Mouse (Mus musculus): ENCODE results near the gene Lysmd4.
"Not testable (repeated sequence)": the region's sequence is repeated elsewhere in the genome, so short reads cannot be mapped to it uniquely, and the experiment has no call there.

The Lysmd4 gene

GRCm38 (mm10) chr7:67230640-67231140 is 8.3 kb downstream of the Lysmd4 start:
- DNase-seq (ENCODE audit: low read depth, low spot score): no peak

- DNase-seq (ENCODE audit: low read depth, low spot score): no peak
Observed at GRCm38 (mm10) chr7:67232504-67232903, 10.2 kb downstream of the Lysmd4 start.

- no peak for DNase-seq (ENCODE audit: low read depth, low spot score)
Observed at GRCm38 (mm10) chr7:67234797-67235196, 12.5 kb downstream of the Lysmd4 start.

- no peak for DNase-seq (ENCODE audit: low read depth, low spot score)
Observed at GRCm38 (mm10) chr7:67236351-67236750, 14.0 kb downstream of the Lysmd4 start.

DNA sequence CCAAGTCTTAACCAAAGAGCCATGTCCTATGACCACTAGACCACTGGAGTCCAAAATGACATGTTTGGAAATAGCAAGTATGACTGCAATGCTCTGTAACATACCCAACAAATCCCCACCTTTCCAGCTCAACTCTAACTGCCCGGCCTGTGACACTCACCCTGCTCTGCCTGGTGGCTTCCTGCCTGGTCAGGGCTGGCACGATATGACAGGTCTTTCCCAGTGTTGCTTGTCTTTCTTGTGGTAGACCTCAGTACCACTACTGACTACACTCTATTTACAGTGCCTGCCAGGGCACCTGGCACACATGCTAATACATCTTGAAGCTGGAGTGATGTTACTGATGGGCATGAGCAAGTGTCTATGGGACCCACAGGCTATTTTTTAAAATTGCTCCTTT is 15.4 kb downstream of the Lysmd4 start:
- DNase-seq (ENCODE audit: low read depth, low spot score): no peak

DNA sequence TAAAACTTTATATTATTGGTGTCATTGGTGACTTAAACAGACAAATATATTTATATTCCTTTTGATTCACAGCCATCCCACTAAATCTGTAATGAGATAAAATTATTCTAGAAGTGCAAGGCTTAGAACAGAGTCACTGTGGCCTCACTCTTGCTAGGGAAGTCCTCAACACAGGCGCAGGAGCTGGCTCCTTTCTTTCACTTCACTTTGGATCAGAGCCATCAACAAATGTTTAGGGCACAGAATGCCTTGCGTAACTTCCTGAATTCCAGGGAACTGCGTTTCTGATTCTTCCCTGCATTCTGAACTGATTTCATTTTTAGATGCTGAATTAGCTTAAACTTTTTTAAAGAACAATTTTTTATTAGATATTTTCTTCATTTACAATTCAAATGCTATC is 19.6 kb downstream of the Lysmd4 start:
- DNase-seq (ENCODE audit: low read depth, low spot score): no peak

DNA sequence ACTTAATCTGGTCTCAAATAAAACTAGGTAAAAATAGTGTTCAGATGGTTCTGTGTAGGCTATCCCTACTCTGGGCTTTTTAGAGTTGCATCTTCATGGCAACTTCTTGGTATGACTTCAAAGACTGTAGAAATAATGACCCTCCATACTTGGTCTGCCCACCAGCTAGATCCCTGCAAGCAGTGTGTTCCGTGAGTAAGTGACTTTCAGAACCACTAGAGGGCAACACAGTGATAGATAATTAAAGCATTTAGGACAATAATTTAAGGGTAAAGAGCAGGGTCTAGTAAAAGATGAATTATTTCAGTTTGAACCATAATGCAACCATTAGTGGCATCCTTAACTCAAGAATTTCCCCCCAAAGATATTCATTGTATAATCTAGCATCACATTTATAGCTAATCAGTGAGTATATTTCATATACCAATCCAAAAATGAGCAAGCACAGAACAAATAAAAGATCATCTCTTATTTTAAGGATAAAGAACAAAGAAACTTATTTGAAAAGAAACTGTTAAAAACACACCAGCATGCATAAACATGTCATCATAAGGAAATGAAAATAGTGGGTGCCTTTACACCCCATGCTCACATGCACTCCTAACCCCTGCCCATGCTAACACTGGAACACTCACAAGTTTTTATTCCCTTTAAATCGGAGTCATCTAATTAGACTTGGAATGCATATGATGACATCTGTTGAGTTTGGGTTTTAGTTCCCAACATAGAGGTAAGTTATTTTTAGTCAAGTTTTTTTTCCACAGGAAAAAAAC is 21.0 kb downstream of the Lysmd4 start:
- peak; percentile 24 for DNase-seq (ENCODE audit: low read depth, low spot score)

GRCm38 (mm10) chr7:67243894-67244282 is 21.5 kb downstream of the Lysmd4 start:
- no peak for DNase-seq (ENCODE audit: low read depth, low spot score)

GRCm38 (mm10) chr7:67245255-67245654 is 22.9 kb downstream of the Lysmd4 start:
- no peak for DNase-seq (ENCODE audit: low read depth, low spot score)

- DNase-seq (ENCODE audit: low read depth, low spot score): no peak
Observed at GRCm38 (mm10) chr7:67246067-67246466, 23.7 kb downstream of the Lysmd4 start.

DNA sequence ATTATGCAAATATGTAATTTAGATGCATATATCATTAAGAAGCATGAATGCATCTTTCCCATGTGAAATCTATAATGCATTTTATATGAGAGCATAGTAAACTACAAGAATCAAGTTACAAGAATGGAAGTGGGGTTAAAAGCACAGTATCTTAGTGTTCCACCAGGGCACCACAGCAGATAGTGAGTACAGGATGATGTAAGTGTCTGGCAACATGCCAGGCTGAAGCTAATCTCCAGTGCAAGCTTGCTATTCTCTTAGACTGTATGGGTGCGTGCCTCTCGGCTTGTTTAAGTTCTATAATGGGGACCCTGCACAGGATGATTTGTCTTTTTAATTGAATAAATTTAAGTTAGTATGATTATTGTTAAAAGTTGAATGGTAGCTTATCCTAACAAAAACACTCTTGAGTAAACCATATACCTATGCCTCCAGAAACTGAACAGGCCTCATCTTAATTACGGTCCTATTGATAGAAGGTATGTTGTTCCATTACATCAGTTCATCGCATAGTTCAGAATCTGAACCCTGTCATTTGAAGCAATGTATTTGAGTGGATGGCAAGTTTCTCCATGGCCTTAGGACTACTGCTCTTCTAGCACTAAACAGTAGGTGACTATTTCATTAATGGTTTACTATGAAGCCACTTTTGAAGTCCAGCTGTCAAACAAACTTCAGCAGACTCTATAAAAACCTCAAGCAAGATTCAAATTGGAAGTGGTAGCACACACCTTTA is 37.7 kb downstream of the Lysmd4 start:
- peak; percentile 18 for DNase-seq (ENCODE audit: low read depth, low spot score)

- not testable (repeated sequence) for DNase-seq (ENCODE audit: low read depth, low spot score)
Observed at GRCm38 (mm10) chr7:67270447-67270846, 48.1 kb downstream of the Lysmd4 start.

GRCm38 (mm10) chr7:67283581-67283980 is 61.2 kb downstream of the Lysmd4 start:
- no peak for DNase-seq (ENCODE audit: low read depth, low spot score)

GRCm38 (mm10) chr7:67287456-67287855 is 65.1 kb downstream of the Lysmd4 start:
- DNase-seq (ENCODE audit: low read depth, low spot score): peak; percentile 66

DNA sequence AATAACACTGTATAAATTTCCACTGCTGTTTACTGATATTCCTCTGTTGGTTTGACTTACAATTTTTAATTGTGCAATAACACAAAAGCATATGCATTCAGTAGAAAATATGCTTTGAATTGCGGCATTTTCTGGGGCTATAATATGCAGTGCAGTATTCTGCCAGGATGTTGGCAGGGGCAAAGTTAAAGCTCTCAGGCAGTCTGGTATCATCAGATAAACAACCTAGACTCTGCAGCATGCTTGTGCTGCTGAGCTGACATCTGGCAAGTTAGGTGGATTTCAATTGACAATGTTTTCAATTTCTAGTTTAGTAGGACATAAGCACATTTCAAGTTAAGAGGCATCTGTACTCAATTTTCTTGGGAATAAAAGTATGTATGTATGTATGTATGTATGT is 69.0 kb downstream of the Lysmd4 start:
- DNase-seq (ENCODE audit: low read depth, low spot score): no peak

DNA sequence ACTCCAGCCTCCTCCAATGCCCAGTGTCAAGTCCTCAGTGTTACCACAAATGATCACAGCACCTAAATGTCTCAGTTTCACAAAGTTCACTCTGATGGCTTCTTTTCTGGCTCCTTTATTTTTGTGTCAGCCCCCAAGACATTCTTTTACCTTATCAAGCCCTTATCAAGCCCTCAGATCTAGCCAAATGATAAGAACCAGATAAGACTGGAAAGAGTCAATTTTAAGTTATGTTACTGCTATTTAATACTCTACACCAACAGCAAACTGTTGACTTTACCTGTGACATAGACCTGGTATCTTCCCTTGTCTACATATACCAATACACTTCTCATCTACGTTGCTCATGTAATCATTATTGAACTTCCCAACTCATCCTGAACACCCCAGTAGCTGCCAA is 74.1 kb downstream of the Lysmd4 start:
- no peak for DNase-seq (ENCODE audit: low read depth, low spot score)

DNA sequence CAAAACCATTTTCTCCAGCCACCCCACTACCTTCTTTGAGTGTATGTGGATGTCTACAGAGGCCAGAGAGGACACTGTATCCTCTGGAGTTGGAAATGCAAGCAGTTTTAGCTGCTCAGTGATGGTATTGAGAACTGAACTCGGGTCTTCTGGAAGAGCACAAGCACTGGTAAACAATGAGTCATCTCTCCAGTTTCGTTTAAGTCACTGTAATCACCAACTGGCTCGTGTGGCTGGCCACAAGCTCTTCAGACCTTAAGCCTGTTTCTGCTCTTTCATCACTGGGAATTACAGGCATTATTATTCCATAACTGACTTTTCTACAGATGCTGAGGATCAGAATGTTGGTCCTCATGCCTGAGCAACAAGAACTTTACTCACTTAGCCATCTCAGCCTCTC is 82.6 kb downstream of the Lysmd4 start:
- no peak for DNase-seq (ENCODE audit: low read depth, low spot score)

GRCm38 (mm10) chr7:67307078-67307477 is 84.7 kb downstream of the Lysmd4 start:
- DNase-seq (ENCODE audit: low read depth, low spot score): no peak

- DNase-seq (ENCODE audit: low read depth, low spot score): no peak
Observed at GRCm38 (mm10) chr7:67308102-67308501, 85.8 kb downstream of the Lysmd4 start.

GRCm38 (mm10) chr7:67310151-67310550 is 87.8 kb downstream of the Lysmd4 start:
- no peak for DNase-seq (ENCODE audit: low read depth, low spot score)

GRCm38 (mm10) chr7:67313200-67313599 is 90.9 kb downstream of the Lysmd4 start:
- DNase-seq (ENCODE audit: low read depth, low spot score): no peak

- no peak for DNase-seq (ENCODE audit: low read depth, low spot score)
Observed at GRCm38 (mm10) chr7:67318697-67319096, 96.4 kb downstream of the Lysmd4 start.

GRCm38 (mm10) chr7:67320359-67320758 is 98.0 kb downstream of the Lysmd4 start:
- DNase-seq (ENCODE audit: low read depth, low spot score): no peak
